Mouse (Mus musculus) 416B (cell line): ENCODE measurements around the gene Dennd2d.

ENCODE experiments used
- DNase-seq: peaks from one replicate; pipeline ENCODE4 v3.0.0; 2011; ENCODE audit warnings: low read depth

Dennd2d gene

GRCm38 (mm10) chr3:106496045-106496721, 14.0 kb downstream of the Dennd2d start:
- DNase-seq = peak; percentile 73

DNA sequence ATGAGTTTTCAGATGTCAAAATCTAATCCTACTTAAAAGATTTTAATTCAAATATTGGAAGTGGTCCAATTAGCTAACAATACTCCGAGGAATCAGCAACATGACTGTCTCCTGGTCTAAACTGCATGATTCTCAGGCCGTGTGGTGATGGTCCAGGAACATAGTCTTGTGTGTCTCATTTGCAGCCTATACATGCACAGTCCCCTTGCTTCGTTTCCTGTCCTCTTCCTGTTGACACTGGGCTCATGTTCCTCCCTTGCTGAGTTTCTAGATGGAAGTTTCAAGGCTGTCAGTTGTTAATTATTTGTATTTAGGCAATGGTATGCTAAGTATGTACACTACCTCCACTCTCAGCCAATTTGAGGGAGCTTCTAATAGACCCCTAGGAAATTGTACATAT, 14.8 kb downstream of the Dennd2d start:
- DNase-seq = peak; percentile 54

- no peak for DNase-seq
These were observed 18.3 kb downstream of the Dennd2d start for GRCm38 (mm10) chr3:106500510-106500909.

DNA sequence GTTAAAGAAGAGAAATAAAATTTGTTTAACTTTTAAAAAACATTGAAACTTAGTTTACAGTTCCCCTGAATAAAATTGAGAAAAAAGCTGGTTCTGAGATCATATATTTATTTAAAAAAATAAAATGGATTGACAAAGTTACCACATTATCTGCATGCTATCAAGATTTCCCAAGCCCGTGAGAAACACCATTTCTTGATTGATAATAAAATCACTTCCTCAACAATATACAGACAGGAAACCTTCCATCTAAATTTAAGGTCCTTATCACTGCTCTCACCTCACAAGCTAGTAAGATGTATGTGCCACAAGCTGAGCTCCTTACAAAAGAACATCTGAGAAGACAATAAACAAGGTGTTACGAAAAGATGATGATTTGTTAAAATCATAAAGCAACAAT, 20.7 kb downstream of the Dennd2d start:
- no peak for DNase-seq

GRCm38 (mm10) chr3:106510669-106511068, 28.5 kb downstream of the Dennd2d start:
- DNase-seq = no peak

DNA sequence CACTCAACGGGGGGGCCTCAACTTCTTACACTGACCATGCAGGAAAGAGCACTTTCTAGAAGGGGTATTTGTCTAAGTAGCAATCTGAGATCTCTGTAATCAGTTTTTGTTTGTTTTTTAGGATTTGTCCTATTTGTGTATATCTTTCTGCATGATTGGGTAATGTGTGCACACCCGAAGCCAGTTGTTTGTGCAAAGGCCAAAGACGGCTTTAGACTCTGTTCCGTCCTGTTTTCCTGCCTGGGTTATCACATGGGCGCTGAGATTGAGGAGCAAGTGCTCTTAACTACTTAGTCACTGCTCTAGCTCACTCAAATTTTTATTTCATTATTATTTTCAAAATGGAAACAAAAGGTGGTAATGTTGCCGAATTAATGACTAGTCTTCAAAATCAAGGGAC, 32.8 kb downstream of the Dennd2d start:
- no peak for DNase-seq

GRCm38 (mm10) chr3:106522730-106523129, 40.5 kb downstream of the Dennd2d start:
- no peak for DNase-seq

DNA sequence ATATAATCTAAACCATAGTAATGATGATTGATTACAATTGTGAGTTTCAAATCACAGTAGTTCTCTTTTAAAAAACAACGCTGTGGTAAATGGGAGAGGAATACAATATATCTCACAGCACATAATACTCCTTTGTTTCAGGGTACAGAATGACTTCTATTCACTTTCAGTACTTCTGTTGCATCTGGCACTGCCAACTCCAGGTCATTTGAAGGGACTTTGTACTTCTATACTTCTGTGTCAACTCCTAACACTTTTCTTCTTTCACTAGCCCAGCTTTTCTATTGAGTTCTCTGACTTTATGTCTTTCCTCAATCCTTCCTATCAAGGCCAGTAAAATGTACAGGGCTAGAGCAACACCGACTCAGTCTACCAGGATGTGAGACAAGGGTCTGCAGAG, 44.2 kb downstream of the Dennd2d start:
- no peak for DNase-seq

DNA sequence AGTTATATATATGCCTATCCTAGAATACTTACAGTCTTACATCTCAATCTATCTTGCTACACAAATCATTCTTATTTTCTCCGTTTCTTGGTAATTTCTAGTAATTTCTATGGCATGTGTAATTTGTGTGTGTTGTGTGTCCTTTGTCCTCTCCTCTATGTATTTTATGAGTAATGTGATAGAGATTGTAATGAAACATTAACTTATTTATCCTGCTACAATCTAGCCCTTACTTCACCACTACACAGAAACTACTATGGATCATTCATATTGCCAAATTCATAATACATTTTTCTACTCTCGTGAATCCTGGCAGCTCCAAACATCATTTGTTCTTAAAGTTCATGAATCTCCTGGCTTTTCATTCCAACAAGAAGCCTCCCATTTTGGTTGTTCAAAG, 45.8 kb downstream of the Dennd2d start:
- DNase-seq = no peak

GRCm38 (mm10) chr3:106533277-106533676, 51.1 kb downstream of the Dennd2d start:
- DNase-seq = no peak

- DNase-seq = no peak
These were observed 62.6 kb downstream of the Dennd2d start for GRCm38 (mm10) chr3:106544721-106545316.

GRCm38 (mm10) chr3:106547171-106547923, 65.1 kb downstream of the Dennd2d start, which contains the start of the genes Dram2 and Cept1:
TSS of gene Dram2 (plus strand) at chr3:106547798.
TSS of gene Cept1 (minus strand) at chr3:106547802.
- peak; percentile 98 for DNase-seq

DNA sequence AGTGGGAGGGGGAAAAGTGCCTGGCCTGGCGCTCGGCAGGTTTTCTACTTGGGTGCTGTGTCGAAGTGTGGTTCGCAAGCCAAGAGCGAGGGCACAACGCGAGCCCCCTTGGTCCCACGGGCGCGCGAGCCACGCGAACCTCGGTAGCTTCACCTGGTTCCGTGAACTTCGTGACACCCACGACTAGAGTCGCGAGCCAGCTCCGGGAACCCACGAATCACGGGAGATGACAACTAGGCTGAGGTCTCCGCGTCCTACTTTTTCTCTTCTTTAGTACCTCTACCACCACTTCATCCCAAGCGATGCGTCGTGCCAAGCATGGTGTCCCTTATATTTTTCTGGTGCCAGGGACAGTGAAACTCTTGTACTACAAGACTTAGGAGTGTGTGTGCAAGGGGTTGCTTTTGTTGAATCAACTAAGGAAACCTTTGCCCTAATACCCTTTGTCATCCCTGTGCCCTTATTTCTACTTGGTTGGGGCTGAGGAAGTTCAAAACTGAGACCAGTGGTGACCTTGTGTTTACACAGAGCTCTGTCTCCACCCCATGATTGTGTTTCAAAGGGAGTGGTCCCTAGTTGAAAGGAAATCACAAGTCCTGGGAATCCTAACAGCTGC, 65.8 kb downstream of the Dennd2d start:
- peak; percentile 75 for DNase-seq

DNA sequence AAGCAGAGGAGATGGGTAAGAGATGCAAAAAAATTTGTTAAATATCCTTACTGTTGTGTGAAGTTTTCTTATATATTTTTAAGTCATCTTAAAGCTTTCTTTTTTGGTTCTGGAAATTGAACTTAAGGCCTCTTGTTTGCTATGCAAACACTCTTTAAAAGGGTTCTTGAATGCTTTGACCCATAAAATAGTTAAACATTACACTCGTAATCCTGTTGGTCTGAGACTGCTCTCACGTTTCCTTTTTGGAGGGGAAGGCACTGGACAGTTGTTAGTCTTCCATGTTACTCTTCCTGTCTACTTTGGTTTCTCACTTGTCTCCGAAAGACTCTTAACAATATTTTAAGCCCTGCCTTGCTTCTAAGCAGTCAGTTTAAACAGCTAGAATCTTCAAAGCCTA, 66.8 kb downstream of the Dennd2d start:
- peak; percentile 21 for DNase-seq
